Mouse (Mus musculus) gastrocnemius, postnatal 25 days (tissue): ENCODE measurements around the gene Btbd9. TPM values are rescaled to one million over a fixed set of nuclear protein-coding genes. Genes with fewer than 3 reads are reported as not detected.

Experiments used
- DNase-seq: peaks from one replicate; pipeline ENCODE4 v3.0.0; 2022
- total RNA-seq, 2 experiments: library from RNA; stranded (reverse); gene quantifications; 1 replicate in 1 of 2; 2 replicates in 1 of 2; pipeline ENCODE4 v1.2.3; 2021

The Btbd9 gene
- total RNA-seq, 2 experiments from 2014 or later: 8.0 to 12.4 TPM

DNA sequence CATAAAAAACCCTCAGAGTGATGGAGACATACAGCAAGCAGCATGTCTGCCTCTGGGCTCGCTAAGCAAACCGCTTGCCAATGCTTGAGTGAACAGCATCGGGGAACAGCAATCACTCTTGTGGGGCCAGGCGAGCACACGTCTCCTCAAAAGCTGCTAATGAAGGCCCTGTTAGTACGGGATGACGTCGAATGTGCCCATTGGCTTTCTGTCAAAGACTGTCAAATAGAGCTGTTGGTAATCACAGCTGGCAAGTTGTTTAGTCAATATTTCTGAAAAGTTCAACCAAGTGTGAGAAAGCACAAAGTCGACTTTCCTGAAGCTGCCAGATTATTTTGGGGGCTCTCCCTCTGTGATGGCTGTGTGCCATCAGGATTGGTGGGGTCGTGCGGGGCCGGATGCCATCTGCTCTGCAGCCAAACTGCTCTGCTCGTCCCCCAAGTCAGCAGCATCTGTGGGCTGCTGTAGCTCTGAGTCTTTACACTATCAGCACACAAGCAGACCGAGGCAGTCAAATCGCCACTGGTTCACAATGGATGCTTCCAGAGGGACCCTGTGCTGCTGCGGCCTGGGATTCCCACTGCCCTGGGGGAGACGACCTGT is 334.5 kb downstream of the Btbd9 start:
- DNase-seq: no peak

DNA sequence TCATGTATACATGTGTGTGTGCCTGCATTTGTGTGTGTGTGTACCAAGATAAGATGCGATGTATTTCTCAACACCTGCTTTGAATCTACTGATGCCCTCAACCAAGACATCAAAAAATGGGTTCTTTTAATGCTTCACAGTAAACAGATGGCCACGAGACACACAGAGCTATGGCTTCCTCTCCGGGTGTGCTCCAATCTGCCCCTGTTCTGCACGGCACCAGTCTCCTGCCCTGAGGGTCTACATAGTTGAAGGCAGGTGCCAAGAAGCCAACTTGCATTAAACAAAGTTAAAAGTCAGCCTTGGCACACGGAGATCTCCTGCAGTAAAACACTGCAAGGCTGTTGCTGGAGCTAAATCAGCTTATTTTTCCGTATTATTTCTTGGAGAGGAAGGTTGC is 335.2 kb downstream of the Btbd9 start:
- DNase-seq: no peak

DNA sequence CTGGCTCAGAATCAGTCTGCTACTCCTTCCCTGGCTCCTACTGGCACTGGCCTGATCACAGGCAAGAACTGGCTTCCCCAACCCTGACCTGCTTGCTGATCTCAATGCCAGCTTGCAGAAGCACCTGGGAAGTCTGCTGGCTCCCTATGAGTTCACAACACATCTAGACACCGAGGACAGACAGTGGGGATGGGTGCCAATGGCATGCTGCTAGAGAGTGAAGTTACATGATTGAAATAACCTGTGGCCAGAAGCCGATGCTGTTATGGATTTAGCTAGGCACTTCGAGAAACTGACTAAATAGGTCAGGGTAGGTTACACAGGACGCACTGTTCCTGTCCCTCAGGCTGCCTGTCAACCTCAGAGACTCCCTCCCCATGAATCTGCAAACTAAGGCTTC is 335.6 kb downstream of the Btbd9 start:
- DNase-seq: peak; percentile 84

DNA sequence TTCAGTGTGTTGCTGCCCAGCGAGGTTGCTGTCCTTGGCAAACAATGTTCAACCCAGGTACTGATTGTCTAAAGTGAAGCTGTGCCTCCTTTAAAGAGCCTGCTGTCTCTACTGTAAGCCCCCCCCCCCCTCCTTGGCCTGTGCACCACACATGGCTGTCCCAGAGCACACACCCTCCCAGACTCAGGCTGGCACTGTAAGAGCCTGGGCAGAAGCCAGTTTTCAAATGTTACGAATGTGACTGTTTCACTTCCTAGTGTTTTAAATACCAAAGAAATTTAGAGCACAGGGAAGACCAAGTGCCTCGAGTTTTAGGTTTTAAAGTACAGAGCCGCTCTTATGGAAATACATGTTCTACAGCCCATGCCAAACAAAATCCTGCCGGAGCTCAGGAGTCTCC is 336.8 kb downstream of the Btbd9 start:
- no peak for DNase-seq

DNA sequence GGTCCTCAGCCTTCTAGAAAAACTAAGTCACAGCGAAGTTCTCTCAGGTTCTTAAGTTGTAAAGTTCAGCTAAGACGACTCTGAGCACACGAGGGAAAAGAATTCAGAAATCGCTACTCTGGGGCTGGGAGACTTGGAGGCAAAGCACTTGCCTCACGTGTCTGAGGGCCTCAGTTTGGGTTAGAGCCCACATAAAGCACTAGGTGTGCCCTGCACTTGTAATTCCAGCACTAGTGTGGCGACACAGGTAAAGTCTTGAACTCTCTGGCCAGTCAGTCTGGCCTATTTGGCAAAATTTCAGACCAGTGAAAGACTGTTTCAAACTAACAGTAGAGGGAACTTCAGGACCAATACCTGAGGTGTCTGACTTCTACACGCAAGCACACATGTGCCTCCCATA is 338.7 kb downstream of the Btbd9 start:
- no peak for DNase-seq

DNA sequence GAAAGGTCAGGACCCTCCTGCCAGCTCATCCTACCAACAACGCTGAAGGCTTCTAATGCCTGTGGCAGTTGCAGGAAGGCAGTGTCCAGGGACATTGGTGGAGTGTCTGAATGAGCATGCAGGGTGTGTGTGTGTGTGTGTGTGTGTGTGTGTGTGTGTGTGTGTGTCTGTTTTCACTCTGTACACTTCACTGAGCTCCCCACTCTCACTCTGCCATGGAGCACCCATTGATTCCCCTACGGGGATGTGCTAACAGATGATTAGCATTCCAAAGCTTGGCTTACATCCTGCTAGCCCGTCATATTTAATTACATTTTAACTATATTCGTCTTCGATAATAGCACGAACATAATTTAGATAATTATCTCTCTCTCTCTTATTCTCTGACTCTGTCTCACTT is 339.7 kb downstream of the Btbd9 start:
- no peak for DNase-seq

DNA sequence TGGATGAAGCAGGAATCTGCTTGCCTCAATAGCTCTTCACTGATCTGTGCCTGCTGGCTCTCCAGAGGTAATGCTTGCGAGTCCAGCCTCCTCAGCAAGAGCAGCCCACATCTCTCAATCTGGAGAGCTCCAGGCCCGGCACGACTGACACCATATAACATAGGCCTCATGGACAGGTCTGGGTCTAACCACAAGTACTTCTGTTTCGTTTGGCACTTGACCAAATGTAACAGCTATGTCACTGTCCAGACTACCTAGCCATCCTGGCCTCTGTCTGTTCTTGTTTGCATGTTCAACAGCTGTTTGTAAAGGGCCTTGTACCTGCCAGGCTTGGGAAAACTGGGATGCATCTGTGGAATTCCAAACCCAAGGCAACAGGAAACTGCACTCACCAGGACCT is 340.9 kb downstream of the Btbd9 start:
- no peak for DNase-seq

DNA sequence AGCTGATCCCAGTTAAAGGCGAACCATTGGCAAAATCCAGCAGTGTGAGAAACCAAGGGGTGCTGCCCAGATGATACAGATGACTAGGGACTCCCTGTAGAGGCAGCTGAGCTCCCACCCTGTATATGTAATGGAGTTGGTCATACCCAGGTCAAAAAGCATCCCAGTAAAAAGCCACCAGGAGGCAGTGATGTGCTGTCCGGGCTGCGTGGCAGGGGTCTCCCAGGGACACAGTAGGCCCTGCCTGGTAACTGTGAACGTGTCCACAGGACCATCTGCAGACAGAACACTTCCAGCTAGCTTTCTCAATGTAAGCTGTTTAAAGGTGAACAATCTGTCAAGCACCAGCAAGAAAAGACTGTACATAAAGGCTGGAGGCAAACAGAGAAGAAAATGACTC is 343.6 kb downstream of the Btbd9 start:
- no peak for DNase-seq

DNA sequence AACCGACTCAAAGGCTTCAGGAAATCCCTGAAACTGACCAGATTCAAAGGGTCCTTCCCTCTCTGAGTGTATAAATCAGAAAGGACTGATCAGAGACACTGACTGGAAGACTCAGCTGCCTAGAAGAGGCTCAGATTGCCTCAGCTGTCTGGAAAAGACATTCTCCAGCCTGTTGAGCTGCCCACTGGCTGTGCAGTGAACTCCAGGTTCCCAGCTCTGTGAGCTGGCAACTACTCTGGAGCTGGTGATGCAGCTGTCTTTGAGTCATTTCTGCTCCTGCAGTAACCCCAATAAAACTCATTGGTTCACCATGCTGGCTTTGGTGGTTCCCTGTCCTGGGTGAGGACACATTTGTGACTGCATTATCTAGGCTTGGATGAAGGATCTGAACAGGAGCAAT is 344.8 kb downstream of the Btbd9 start:
- DNase-seq: no peak

DNA sequence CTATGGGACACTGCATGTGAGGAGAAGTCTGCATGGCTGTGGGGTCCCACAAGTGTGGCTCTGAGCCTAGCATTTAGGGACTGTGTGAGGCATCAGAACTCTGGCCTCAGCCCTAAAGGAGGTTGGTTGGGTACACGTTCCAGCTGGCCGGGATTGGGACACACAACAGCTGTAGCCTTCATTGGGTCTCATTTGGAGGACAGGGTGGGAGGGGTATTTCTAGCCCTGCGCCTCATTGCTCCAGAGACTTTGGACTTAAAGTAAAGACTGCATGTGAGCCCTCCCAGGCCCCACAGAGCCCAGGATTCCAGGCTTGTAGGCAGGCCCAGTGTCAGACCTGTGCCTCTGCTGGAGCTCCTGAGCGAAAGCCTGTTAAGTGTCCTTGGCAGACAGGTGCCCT is 345.9 kb downstream of the Btbd9 start:
- DNase-seq: no peak

DNA sequence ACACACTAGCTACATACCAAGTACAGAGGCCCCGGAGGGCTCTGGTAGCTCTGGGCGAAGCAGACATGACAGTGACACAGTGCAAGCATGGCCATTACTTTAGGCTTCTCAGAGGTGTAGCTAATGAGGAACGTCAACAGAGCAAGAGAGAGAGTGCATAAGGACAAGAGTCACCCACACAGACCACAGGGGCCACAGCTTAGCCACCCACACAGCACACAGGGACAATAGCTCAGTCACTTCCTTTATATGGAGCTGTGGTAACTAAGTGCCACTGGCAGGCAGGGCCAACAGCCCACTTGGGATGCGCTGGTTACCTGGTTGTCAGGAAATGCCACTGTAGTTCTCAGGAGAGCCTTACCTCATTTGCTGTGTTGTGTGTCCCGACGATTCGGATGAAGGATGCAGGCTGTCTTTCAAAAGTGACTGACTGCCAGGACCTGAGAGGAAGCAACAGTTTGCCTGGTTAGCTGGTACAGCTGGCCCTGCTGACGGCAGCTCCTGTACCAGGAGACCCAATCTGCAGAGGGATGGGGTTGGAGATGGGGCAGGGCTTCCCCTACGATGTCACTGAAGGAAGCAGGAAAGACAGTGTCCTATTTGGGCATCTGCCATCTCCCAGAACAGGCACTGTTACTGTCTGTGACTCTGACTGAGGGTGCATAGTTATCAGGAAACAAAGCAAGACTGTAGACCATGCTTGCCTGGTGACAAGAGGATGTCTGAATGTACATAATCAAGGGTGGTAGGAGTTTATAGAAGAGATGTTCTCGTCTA is 347.7 kb downstream of the Btbd9 start:
- DNase-seq: no peak

DNA sequence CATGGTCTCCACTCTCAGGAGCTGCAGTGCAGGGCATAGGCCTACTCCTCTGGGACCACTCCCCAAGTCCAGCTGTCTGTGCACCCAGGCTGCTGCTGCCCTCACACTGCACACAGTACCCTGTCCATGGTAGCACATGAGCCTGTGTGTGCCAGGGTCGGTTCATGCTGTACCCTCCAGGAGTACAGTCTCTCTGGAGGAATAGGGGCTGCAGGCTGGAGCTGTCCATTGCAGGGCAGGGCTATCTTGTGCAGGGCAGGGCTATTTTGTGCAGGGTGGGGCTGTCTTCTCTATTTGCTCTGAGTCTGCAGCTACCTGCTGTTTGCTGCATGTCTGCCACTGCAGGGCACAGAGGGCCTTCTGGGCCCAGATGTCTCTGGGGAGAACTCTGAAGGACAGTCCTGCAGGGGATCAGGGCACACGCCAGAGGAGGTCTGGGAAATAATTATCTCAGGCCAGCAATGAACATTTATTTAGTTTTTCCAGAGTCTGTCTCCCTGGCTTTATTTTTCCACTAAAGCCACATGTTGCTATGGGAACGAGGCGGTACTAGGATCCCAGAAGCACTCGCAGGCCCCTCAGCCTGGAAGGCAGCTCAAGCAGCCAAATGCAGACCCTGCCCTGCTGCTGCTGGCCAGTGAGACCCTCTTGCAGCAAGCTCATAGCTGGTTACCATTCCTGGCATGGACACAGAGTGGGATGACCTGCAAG is 351.1 kb downstream of the Btbd9 start:
- no peak for DNase-seq

DNA sequence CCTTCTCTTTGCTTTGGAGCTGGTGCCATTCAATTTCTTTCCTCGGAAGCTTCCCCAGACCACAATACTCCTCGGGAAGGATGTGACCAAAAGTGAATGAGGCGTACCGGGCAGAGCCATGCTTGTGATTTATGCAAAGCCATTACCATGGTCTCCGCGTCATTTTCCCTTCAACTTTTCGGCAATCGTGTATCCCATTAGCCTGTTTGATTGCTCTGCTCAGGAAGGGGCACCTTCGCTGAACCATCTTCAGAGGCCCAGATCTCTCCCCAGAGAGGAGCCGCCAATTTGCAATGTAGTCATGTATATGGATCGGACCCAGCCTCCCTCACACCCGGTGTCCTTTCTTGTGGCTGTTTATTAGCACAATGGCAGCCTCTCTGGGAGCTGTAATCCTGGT is 353.5 kb downstream of the Btbd9 start:
- DNase-seq: no peak

DNA sequence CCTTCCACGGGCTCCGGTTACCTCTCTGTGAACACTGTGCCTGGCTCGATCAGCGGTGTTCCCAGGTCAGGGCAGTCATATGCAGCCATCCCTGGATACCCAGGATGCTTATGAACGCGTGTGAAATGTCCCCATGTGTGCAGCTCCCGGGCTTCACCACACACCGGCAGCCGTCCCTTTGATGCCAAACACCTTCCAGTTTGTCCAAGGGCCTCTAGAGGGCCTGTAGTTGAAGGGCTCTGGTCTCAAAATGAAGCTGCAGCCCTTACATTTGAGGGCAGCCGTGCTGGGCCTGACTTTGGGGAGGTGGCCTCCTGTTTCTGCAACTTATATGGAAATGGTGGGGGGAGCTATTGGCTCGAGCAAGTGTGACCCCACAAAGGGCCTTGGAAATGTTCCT is 353.9 kb downstream of the Btbd9 start:
- DNase-seq: no peak

DNA sequence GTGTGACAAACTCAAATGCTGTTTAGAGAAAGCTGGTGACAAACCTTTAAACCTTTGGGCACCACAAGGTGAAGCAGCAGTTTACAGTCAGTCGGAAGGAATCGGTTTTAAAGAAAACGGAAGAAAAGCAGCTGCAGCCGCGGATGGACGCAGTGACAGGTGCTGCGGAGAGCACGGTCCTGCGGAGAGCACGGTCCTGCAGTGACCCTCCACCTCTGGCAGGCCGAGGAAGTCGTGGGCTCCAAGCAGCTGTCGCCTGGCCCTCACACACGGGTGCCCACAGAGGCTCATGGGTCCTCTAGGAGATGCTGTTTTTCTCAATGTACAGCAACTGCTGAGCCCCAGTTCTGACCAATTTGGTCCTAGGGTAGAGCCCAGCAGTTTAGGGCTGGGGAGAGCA is 354.6 kb downstream of the Btbd9 start:
- no peak for DNase-seq

DNA sequence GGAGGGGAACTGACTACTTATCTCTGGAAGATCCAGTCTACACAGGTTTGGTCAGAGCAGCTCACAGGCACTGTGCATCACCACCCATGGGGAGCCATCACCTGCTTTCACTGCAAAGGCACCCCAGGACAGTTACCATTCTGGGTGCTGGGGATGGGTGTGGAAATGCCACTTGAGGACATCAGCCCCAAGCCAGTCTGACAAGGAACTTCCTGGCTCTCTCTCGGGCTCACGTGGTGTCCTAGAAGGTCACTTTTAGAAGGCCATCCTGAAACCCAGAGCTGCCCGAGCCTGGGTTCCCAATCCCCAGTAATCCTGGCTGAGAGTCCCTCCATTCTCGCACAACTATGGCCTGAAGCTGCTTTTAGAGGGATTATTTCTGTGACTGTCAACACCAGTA is 360.5 kb downstream of the Btbd9 start:
- DNase-seq: no peak

DNA sequence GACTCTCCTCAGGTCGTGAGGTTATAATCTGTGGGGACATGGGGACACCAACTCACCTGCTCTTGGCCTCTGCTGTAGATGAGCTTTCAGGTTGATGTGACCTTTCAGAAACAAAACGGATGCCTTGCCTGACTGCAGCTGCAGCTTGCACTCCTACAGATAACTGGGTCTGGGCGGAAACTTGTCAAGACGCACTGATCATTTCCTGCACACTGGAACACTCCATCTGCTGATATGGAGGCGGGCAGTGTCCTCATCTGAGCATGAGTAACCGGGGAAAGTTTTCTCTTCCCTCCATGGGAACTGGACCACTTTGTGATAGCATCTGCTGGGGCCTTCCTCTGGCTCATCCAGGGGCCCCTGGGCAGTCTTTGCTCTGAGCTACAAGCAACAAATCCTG is 361.9 kb downstream of the Btbd9 start:
- no peak for DNase-seq

DNA sequence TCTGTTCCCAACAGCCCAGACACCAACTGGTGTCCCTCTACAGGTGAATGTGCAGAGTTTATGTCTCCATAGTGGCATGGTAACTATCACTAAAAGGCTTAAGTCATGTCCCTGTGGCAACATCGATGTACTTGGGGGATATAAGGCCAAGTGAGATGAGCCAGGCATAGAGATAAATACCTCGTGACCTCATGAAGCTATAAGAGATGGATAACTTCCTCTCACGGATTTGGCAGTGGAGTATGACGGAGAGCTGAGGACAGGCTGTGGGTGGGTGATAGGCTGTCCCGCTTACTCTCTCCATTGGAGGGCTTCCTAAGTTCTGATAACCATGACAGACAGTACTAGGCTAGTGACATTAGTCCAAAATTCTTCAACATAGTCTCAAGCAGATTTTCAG is 362.9 kb downstream of the Btbd9 start:
- DNase-seq: no peak

DNA sequence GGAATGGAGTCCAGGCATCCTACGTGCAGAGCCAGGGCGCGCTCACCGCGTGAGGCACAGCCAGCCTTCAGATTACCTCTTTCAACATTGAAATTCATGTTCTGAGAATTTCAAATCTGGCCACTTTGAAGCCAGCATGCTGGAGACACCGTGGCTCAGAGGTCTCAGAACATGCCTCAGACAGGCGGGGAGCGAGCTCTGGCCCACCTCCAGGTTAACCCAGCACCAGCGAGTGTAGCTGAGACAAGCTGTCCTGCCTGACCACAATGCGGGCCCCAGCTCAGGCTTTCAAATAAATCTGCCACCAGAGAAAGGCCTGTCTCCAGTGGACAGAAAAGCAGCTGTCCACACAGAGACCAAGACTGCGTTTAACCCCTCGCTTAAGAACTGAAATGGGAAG is 363.6 kb downstream of the Btbd9 start:
- no peak for DNase-seq

DNA sequence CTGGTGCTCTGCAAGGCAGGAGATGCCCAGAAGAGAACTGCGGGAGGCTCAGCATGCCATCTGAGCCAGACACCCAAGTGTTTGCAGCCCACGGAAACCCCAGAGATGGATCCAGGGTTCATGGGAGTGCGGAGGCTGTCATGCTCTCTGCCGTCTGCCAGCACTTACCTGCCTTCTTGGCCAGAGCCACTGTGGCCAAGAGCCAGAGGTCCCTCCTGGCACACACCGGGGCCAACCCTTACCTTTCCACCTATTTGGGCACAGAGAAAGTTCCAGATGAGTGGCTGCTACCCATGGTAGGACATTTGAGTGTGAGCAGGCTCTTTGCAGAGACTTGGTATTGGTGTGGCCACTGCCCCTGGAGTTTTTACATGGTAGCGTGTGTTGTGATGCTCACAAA is 365.4 kb downstream of the Btbd9 start:
- no peak for DNase-seq

DNA sequence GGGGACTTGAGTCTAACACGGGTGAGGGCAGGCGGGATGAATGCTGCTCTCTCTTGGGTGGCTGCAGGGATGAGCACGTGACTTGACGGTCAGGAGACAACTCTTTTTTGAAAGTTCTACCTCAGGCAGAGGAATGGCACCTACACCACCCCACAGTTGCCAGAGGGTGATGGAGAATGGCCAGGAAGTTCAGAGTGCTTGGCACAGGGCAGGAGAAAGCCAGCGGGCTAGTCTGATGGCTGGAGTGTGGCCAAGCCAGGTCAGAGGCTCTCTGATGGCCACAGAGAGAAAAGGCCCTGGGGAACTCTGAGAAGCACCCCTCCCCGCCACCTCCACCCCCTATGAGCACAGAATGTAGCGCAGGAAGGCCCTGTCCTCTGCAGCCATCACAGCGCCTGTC is 366.0 kb downstream of the Btbd9 start:
- DNase-seq: no peak

DNA sequence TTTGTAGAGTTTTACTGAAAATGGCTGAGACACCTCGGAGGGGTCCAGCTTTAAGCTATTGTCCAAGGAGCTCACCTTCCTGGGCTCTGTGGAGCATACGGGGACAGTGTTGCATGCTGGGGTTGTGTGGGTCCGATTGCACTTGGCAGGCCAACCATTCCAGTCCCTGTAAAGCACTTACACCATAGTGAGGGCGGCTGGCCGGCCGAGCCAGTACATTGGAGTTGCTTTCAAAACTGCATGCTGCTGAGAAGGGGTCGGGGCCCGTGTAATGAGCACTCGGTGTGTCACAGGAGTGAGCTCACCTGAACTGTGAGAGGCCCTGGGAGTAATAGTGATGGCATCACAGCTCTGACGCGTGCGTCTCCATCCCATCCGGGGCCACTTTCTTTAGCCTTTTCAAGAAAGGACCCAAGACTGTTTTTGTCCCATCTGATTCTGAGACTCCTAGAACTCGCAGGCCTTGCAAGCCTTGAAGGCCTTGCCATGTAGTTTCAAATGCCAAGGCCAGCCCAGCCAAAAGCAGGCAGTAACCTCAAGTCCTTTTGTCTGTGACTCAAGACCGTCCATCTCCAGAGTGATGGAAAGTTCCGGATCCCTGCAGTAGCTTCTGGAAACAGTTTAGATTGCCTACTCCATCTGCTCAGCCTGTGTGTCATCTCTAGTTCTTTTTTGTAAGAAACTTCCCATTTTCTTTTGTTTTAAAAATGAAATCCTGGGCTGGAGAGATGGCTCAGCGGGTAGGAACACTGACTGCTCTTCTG is 371.0 kb downstream of the Btbd9 start:
- no peak for DNase-seq

DNA sequence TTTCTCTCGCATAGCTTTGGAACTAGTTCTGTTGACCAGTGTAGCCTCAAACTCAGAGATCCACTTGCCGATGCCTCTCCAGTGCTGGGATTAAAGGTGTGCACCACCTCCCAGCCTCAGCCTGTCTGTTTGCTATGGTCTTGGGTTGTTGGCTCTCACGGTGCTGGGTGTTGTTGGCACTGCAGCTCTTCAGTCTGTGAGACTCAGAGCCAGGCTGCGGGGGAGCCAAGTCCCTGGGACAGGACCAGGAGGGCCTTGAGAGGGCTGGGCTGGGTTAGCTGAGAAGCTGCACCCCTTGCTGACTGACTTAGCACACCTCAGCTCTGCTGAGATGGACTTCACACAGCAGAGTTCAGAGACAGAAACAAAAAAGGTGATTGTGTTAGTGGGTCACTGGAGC is 376.0 kb downstream of the Btbd9 start:
- DNase-seq: no peak
